Mouse (Mus musculus) forebrain, embryonic 10.5 days (tissue): Measurements from ENCODE around the gene Tbc1d22b. TPM values are rescaled to one million over a fixed set of nuclear protein-coding genes. Genes with fewer than 3 reads are reported as not detected.
"Not testable (repeated sequence)": the region's sequence is repeated elsewhere in the genome, so short reads cannot be mapped to it uniquely, and the experiment has no call there.

Experiments used
- DNase-seq: peaks from one replicate; pipeline ENCODE4 v3.0.0-alpha.2; 2017; ENCODE audit warnings: low spot score; ENCODE audit errors: extremely low spot score
- H3K27ac ChIP-seq: fragments of 300-500 bp; sonication (generic); 2 replicates; pipeline ENCODE4 v1.5.1; 2016; ENCODE audit warnings: mild to moderate bottlenecking
- H3K27me3 ChIP-seq: fragments of 300-500 bp; sonication (generic); 2 replicates; pipeline ENCODE4 v1.6.1; 2016; ENCODE audit warnings: mild to moderate bottlenecking; ENCODE audit not compliant: poor library complexity, severe bottlenecking
- H3K36me3 ChIP-seq: fragments of 300-500 bp; sonication (generic); replicated peaks from 2 replicates; pipeline ENCODE4 v1.6.1; 2016; ENCODE audit warnings: mild to moderate bottlenecking, moderate library complexity
- H3K4me1 ChIP-seq: fragments of 300-500 bp; sonication (generic); 2 replicates; pipeline ENCODE4 v1.6.1; 2016
- H3K4me3 ChIP-seq: fragments of 300-500 bp; sonication (generic); 2 replicates; pipeline ENCODE4 v1.5.1; 2016; ENCODE audit warnings: mild to moderate bottlenecking, moderate library complexity
- H3K9me3 ChIP-seq: fragments of 300-500 bp; sonication (generic); 2 replicates; pipeline ENCODE4 v1.6.1; 2016; ENCODE audit warnings: mild to moderate bottlenecking, moderate library complexity
- WGBS: fragments of 180-500 bp; shearing (Covaris S2); methylation state at CpG from one replicate; pipeline ENCODE4 v1.1.7; 2016; 5-methylcytosine and 5-hydroxymethylcytosine counted together
- polyA plus RNA-seq: library from polyadenylated mRNA; unstranded; fragments of >200 nt; fragmentation: Nextera tagmentation; extraction: Ambion mirVana; gene quantifications from 2 replicates; pipeline ENCODE4 v1.2.1, GENCODE M21; 2016

The Tbc1d22b gene
- polyA plus RNA-seq, 1 experiment from 2014 or later: 18.3 TPM

GRCm38 (mm10) chr17:29518665-29519064 lies 30.9 kb upstream of the Tbc1d22b start:
- not testable (repeated sequence) for H3K27ac ChIP-seq, H3K4me3 ChIP-seq, DNase-seq, H3K27me3 ChIP-seq, H3K4me1 ChIP-seq, H3K9me3 ChIP-seq, H3K36me3 ChIP-seq
- 93% methylated on average over 5 of the region's 5 CpGs for WGBS

GRCm38 (mm10) chr17:29519731-29520130 lies 29.9 kb upstream of the Tbc1d22b start:
- H3K36me3 ChIP-seq: no peaks in the 10 kb centered on the region
- DNase-seq: no peak
- H3K9me3 ChIP-seq: no peaks in the 10 kb centered on the region
- no peak overlapping the region for H3K4me3 ChIP-seq
- H3K27ac ChIP-seq: no peak overlapping the region
- no peaks in the 10 kb centered on the region for H3K27me3 ChIP-seq
- WGBS: 77% methylated on average over 8 of the region's 8 CpGs
- no peaks in the 10 kb centered on the region; the same call in 1 of the 2 replicates for H3K4me1 ChIP-seq

GRCm38 (mm10) chr17:29525613-29526012 lies 24.0 kb upstream of the Tbc1d22b start:
- no peak overlapping the region for H3K27ac ChIP-seq
- 86% methylated on average over 2 of the region's 2 CpGs for WGBS
- H3K4me3 ChIP-seq: no peak overlapping the region
- no peak for DNase-seq
- no peaks in the 10 kb centered on the region for H3K4me1 ChIP-seq
- peaks cover 17% of the 10 kb centered on the region for H3K9me3 ChIP-seq
- no peaks in the 10 kb centered on the region for H3K27me3 ChIP-seq
- H3K36me3 ChIP-seq: no peaks in the 10 kb centered on the region

GRCm38 (mm10) chr17:29528568-29529187 lies 20.9 kb upstream of the Tbc1d22b start:
- Histone ChIP-seq H3K27me3 (no peaks in the 10 kb centered on the region), H3K27ac (no peak overlapping the region), H3K4me3 (no peak overlapping the region), H3K4me1 (0 out of 2 replicates have a peak, but pooled peaks cover 4% of the 10 kb centered on the region), H3K36me3 (no peaks in the 10 kb centered on the region), H3K9me3 (peaks cover 17% of the 10 kb centered on the region)
- 94% methylated on average over 8 of the region's 8 CpGs for WGBS
- DNase-seq: no peak

- no peak overlapping the region for H3K27ac ChIP-seq
- no peaks in the 10 kb centered on the region for H3K27me3 ChIP-seq
- 74% methylated on average over 6 of the region's 6 CpGs for WGBS
- H3K36me3 ChIP-seq: no peaks in the 10 kb centered on the region
- 0 out of 2 replicates have a peak, but pooled peaks cover 4% of the 10 kb centered on the region for H3K4me1 ChIP-seq
- H3K4me3 ChIP-seq: no peak overlapping the region
- no peak for DNase-seq
- H3K9me3 ChIP-seq: peaks cover 15% of the 10 kb centered on the region
Observed at GRCm38 (mm10) chr17:29530508-29530907, 19.1 kb upstream of the Tbc1d22b start.

- Histone ChIP-seq H3K4me1 (0 out of 2 replicates have a peak, but pooled peaks cover 4% of the 10 kb centered on the region), H3K9me3 (peaks cover 7% of the 10 kb centered on the region), H3K4me3 (no peak overlapping the region), H3K27ac (no peak overlapping the region), H3K36me3 (no peaks in the 10 kb centered on the region), H3K27me3 (no peaks in the 10 kb centered on the region)
- DNase-seq: no peak
- 82% methylated on average over 9 of the region's 9 CpGs for WGBS
Observed at GRCm38 (mm10) chr17:29531278-29531677, 18.3 kb upstream of the Tbc1d22b start.

- H3K27me3 ChIP-seq: no peaks in the 10 kb centered on the region
- 88% methylated on average over 10 of the region's 10 CpGs for WGBS
- H3K9me3 ChIP-seq: peaks cover 2% of the 10 kb centered on the region
- H3K36me3 ChIP-seq: no peaks in the 10 kb centered on the region
- no peak overlapping the region for H3K4me3 ChIP-seq
- H3K4me1 ChIP-seq: 0 out of 2 replicates have a peak, but pooled peaks cover 4% of the 10 kb centered on the region
- DNase-seq: no peak
- no peak overlapping the region for H3K27ac ChIP-seq
Observed at GRCm38 (mm10) chr17:29531757-29532384, 17.7 kb upstream of the Tbc1d22b start.

GRCm38 (mm10) chr17:29533866-29534265 lies 15.7 kb upstream of the Tbc1d22b start:
- DNase-seq: no peak
- Histone ChIP-seq H3K27me3 (no peaks in the 10 kb centered on the region), H3K4me1 (0 out of 2 replicates have a peak, but pooled peaks cover 4% of the 10 kb centered on the region), H3K4me3 (no peak overlapping the region), H3K9me3 (no peaks in the 10 kb centered on the region; the same call in 1 of the 2 replicates), H3K27ac (no peak overlapping the region), H3K36me3 (no peaks in the 10 kb centered on the region)
- WGBS: 95% methylated on average over 11 of the region's 11 CpGs

- Histone ChIP-seq H3K9me3 (no peaks in the 10 kb centered on the region), H3K4me3 (no peak overlapping the region), H3K27me3 (no peaks in the 10 kb centered on the region), H3K4me1 (no peaks in the 10 kb centered on the region), H3K36me3 (no peaks in the 10 kb centered on the region), H3K27ac (no peak overlapping the region)
- no peak for DNase-seq
- 92% methylated on average over 8 of the region's 8 CpGs for WGBS
Observed at GRCm38 (mm10) chr17:29540426-29540825, 9.2 kb upstream of the Tbc1d22b start.

- DNase-seq: no peak
- H3K36me3 ChIP-seq: no peaks in the 10 kb centered on the region
- H3K27me3 ChIP-seq: no peaks in the 10 kb centered on the region
- 86% methylated on average over 14 of the region's 14 CpGs for WGBS
- H3K27ac ChIP-seq: no peak overlapping the region
- no peaks in the 10 kb centered on the region for H3K9me3 ChIP-seq
- H3K4me3 ChIP-seq: no peak overlapping the region
- H3K4me1 ChIP-seq: no peaks in the 10 kb centered on the region
Observed at GRCm38 (mm10) chr17:29541419-29541818, 8.2 kb upstream of the Tbc1d22b start.

- H3K36me3 ChIP-seq: no peaks in the 10 kb centered on the region
- WGBS: 90% methylated on average over 19 of the region's 19 CpGs
- H3K4me3 ChIP-seq: no peak overlapping the region
- DNase-seq: no peak
- H3K4me1 ChIP-seq: no peaks in the 10 kb centered on the region
- no peaks in the 10 kb centered on the region for H3K9me3 ChIP-seq
- no peaks in the 10 kb centered on the region for H3K27me3 ChIP-seq
- no peak overlapping the region for H3K27ac ChIP-seq
Observed at GRCm38 (mm10) chr17:29542831-29543690, 6.5 kb upstream of the Tbc1d22b start.

GRCm38 (mm10) chr17:29544064-29544463 lies 5.5 kb upstream of the Tbc1d22b start:
- Histone ChIP-seq H3K27ac (no peak overlapping the region), H3K4me3 (no peak overlapping the region), H3K36me3 (no peaks in the 10 kb centered on the region), H3K4me1 (peaks cover under 1% of the 10 kb centered on the region; the same call in 1 of the 2 replicates), H3K27me3 (no peaks in the 10 kb centered on the region), H3K9me3 (no peaks in the 10 kb centered on the region)
- DNase-seq: no peak
- WGBS: 78% methylated on average over 2 of the region's 2 CpGs

GRCm38 (mm10) chr17:29545241-29545640 lies 4.3 kb upstream of the Tbc1d22b start:
- no peaks in the 10 kb centered on the region for H3K27me3 ChIP-seq
- DNase-seq: no peak
- H3K27ac ChIP-seq: no peak overlapping the region
- peaks cover 10% of the 10 kb centered on the region for H3K4me1 ChIP-seq
- H3K9me3 ChIP-seq: no peaks in the 10 kb centered on the region
- no peaks in the 10 kb centered on the region for H3K36me3 ChIP-seq
- no peak overlapping the region for H3K4me3 ChIP-seq
- WGBS: 93% methylated on average over 5 of the region's 5 CpGs
